Mouse (Mus musculus) thymus, adult 2 months (tissue): ENCODE measurements around the gene Senp7. TPM values are rescaled to one million over a fixed set of nuclear protein-coding genes. Genes with fewer than 3 reads are reported as not detected.

Experiments
- DNase-seq: peaks from one replicate; pipeline ENCODE4 v3.0.0; 2021
- H3K27ac ChIP-seq: fragments of 200-500 bp; 2 replicates; pipeline ENCODE4 v1.5.1; 2012; ENCODE audit warnings: low read length, control low read depth; ENCODE audit not compliant: control insufficient read depth, insufficient read depth
- H3K27me3 ChIP-seq: fragments of 200-500 bp; 2 replicates; pipeline ENCODE4 v1.6.1; 2012; ENCODE audit warnings: mild to moderate bottlenecking, low read length, moderate library complexity, mixed read lengths; ENCODE audit not compliant: control insufficient read depth, insufficient read depth
- H3K36me3 ChIP-seq: fragments of 200-500 bp; 2 replicates; pipeline ENCODE4 v1.6.1; 2012; ENCODE audit warnings: mild to moderate bottlenecking, low read length, moderate library complexity; ENCODE audit not compliant: control insufficient read depth, insufficient read depth
- H3K4me1 ChIP-seq: fragments of 200-500 bp; replicated peaks from 2 replicates; pipeline ENCODE4 v1.6.1; 2012; ENCODE audit warnings: low read length; ENCODE audit not compliant: control insufficient read depth, insufficient read depth
- H3K4me3 ChIP-seq: fragments of 200-500 bp; 2 replicates; pipeline ENCODE4 v1.5.1; 2012; ENCODE audit warnings: mild to moderate bottlenecking, low read length, control low read depth, moderate library complexity; ENCODE audit not compliant: control insufficient read depth, insufficient read depth
- CTCF ChIP-seq: fragments of 200-500 bp; IDR thresholded peaks from 2 replicates; pipeline ENCODE4 v1.5.1; 2012; ENCODE audit warnings: mild to moderate bottlenecking, control low read depth, low read length, moderate library complexity, borderline replicate concordance; ENCODE audit not compliant: control insufficient read depth, poor library complexity, insufficient read depth; ENCODE audit errors: extremely low read depth
- POLR2A ChIP-seq: fragments of 200-500 bp; IDR thresholded peaks from 2 replicates; pipeline ENCODE4 v1.6.1; 2012; ENCODE audit warnings: mild to moderate bottlenecking, low read length, control low read depth, moderate library complexity; ENCODE audit not compliant: control insufficient read depth, poor library complexity, insufficient read depth; ENCODE audit errors: extremely low read depth
- WGBS: fragments of 180-500 bp; shearing (Covaris S2); methylation state at CpG from one replicate; pipeline ENCODE4 v1.1.7; 2018; 5-methylcytosine and 5-hydroxymethylcytosine counted together
- polyA plus RNA-seq: library from polyadenylated mRNA; depleted of rRNA; stranded (reverse); fragments of >200 nt; gene quantifications from 2 replicates; pipeline ENCODE4 v1.2.3, GENCODE M21; 2012

Senp7 gene
- polyA plus RNA-seq, 1 experiment = 14.1 TPM

- Histone ChIP-seq H3K27me3 (no peaks in the 10 kb centered on the region), H3K27ac (no peak overlapping the region), H3K36me3 (no peaks in the 10 kb centered on the region), H3K4me1 (peaks cover 10% of the 10 kb centered on the region), H3K4me3 (no peak overlapping the region)
- WGBS = 95% methylated on average over 1 of the region's 1 CpGs
- no peak for DNase-seq
- no peak for TF ChIP-seq POLR2A
- TF ChIP-seq CTCF = no peak
Observed at GRCm38 (mm10) chr16:56074122-56074521, 26.0 kb downstream of the Senp7 start.

- 61% methylated on average over 5 of the region's 5 CpGs for WGBS
- Histone ChIP-seq H3K36me3 (no peaks in the 10 kb centered on the region), H3K27me3 (no peaks in the 10 kb centered on the region), H3K4me1 (peaks cover 10% of the 10 kb centered on the region), H3K27ac (peak overlapping the region; percentile 28), H3K4me3 (no peak overlapping the region)
- no peak for TF ChIP-seq POLR2A
- DNase-seq = peak; percentile 31
Observed at GRCm38 (mm10) chr16:56074565-56074964, 26.4 kb downstream of the Senp7 start.

GRCm38 (mm10) chr16:56075222-56076111 is 27.3 kb downstream of the Senp7 start:
- H3K27me3 ChIP-seq = no peaks in the 10 kb centered on the region
- H3K4me1 ChIP-seq = peaks cover 10% of the 10 kb centered on the region
- H3K36me3 ChIP-seq = no peaks in the 10 kb centered on the region
- peak; percentile 85 for DNase-seq
- peak overlapping the region; percentile 83 for H3K27ac ChIP-seq
- peak overlapping the region; percentile 98 for H3K4me3 ChIP-seq
- under 1% methylated on average over 47 of the region's 66 CpGs for WGBS
- no peak for TF ChIP-seq CTCF
- TF ChIP-seq POLR2A = peak; percentile 57; the same call in 1 of the 2 replicates

GRCm38 (mm10) chr16:56076121-56076869 is 28.2 kb downstream of the Senp7 start:
- Histone ChIP-seq H3K4me1 (peaks cover 10% of the 10 kb centered on the region), H3K27ac (peak overlapping the region; percentile 83), H3K36me3 (no peaks in the 10 kb centered on the region), H3K27me3 (no peaks in the 10 kb centered on the region), H3K4me3 (peak overlapping the region; percentile 98)
- 14% methylated on average over 11 of the region's 11 CpGs for WGBS
- TF ChIP-seq POLR2A (no peak), CTCF (no peak)
- no peak for DNase-seq

DNA sequence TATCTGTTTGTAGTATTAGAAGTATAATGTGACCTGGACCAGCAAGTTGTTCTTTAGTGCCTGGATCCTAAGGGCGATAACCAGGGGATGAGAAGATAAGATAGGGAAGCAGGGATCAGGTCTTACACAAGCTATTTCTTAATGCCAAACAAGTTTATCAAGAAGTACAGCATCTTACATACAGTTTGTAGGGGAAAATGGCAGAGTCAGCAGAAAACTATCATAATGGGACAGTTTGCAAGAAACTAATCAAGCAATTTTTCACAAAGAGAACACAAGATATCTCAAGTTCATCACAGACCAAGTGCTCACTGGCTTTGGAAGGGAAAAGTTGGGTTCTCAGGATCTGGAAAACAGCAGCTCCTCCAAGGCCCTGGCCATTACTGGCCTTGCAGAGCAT is 31.3 kb downstream of the Senp7 start:
- Histone ChIP-seq H3K4me3 (no peak overlapping the region), H3K27ac (no peak overlapping the region), H3K36me3 (0 out of 2 replicates have a peak, but pooled peaks cover 3% of the 10 kb centered on the region), H3K27me3 (no peaks in the 10 kb centered on the region), H3K4me1 (peaks cover 5% of the 10 kb centered on the region)
- WGBS = 91% methylated on average over 1 of the region's 1 CpGs
- TF ChIP-seq CTCF (no peak), POLR2A (no peak)
- DNase-seq = no peak

DNA sequence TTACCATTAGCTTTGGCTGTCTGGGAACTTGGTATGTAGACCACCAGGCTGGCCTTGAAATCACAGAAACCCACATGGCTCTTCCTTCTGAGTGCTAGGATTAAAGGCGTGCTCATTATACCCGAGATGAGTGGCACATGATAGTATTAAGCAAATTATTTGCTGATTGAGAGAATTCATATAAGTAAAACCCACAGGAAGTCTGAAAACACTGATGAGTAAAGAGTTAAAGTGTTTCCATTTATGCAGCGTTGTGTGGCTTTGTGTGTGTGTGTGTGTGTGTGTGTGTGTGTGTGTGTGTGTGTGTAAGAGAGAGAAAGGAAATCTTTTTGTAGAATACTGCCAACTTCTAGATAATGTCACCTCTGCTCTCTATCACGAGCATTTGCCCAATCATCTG is 33.6 kb downstream of the Senp7 start:
- 79% methylated on average over 4 of the region's 4 CpGs for WGBS
- Histone ChIP-seq H3K27ac (no peak overlapping the region), H3K27me3 (no peaks in the 10 kb centered on the region), H3K4me1 (no peaks in the 10 kb centered on the region), H3K36me3 (peaks cover 9% of the 10 kb centered on the region; the same call in 1 of the 2 replicates), H3K4me3 (no peak overlapping the region)
- TF ChIP-seq POLR2A (no peak), CTCF (no peak)
- DNase-seq = no peak
